Mouse (Mus musculus): ENCODE results near the gene Klc3.

Klc3 gene

GRCm38 (mm10) chr7:19361720-19362119, 42.2 kb downstream of the Klc3 start:
- H3K9me3 ChIP-seq (ENCODE audit: low read length) = no peaks in the 10 kb centered on the region
- peak overlapping the region; percentile 94 for H3K4me3 ChIP-seq (replicated peaks; ENCODE audit: low read length)
- TF ChIP-seq CTCF (conservative IDR thresholded peaks at IDR 0.05; ENCODE audit: low read length) (peak; percentile 91), POU5F1 (IDR thresholded peaks at IDR 0.05; ENCODE audit: borderline replicate concordance, low read length) (no peak)
- no peaks in the 10 kb centered on the region for H3K27me3 ChIP-seq (ENCODE audit: insufficient read depth, low read length)
- peaks cover 29% of the 10 kb centered on the region for H3K36me3 ChIP-seq (ENCODE audit: insufficient read depth, low read length)
- peaks cover 68% of the 10 kb centered on the region for H3K4me1 ChIP-seq (replicated peaks; ENCODE audit: low read depth, low read length)

- no peak for TF ChIP-seq NANOG (IDR thresholded peaks at IDR 0.05; ENCODE audit: borderline replicate concordance, low read length)
- no peak for TF ChIP-seq CTCF (conservative IDR thresholded peaks at IDR 0.05; ENCODE audit: low read length)
- TF ChIP-seq POU5F1 (IDR thresholded peaks at IDR 0.05; ENCODE audit: borderline replicate concordance, low read length) = no peak
- Histone ChIP-seq H3K36me3 (ENCODE audit: insufficient read depth, low read length) (peaks cover 36% of the 10 kb centered on the region), H3K27me3 (ENCODE audit: insufficient read depth, low read length) (no peaks in the 10 kb centered on the region), H3K9me3 (ENCODE audit: low read length) (no peaks in the 10 kb centered on the region), H3K4me1 (replicated peaks; ENCODE audit: low read depth, low read length) (peaks cover 75% of the 10 kb centered on the region), H3K4me3 (replicated peaks; ENCODE audit: low read length) (peak overlapping the region; percentile 94)
Measured at GRCm38 (mm10) chr7:19360944-19361343, 43.0 kb downstream of the Klc3 start.

GRCm38 (mm10) chr7:19359892-19360641, 43.8 kb downstream of the Klc3 start:
- TF ChIP-seq NANOG (IDR thresholded peaks at IDR 0.05; ENCODE audit: borderline replicate concordance, low read length) (no peak), CTCF (conservative IDR thresholded peaks at IDR 0.05; ENCODE audit: low read length) (no peak), POU5F1 (IDR thresholded peaks at IDR 0.05; ENCODE audit: borderline replicate concordance, low read length) (no peak)
- H3K36me3 ChIP-seq (ENCODE audit: insufficient read depth, low read length) = peaks cover 43% of the 10 kb centered on the region

GRCm38 (mm10) chr7:19359299-19359891, 44.5 kb downstream of the Klc3 start, which contains the start of the genes Cd3eap and Ppp1r13l:
Gene Cd3eap, minus strand, starts transcription at chr7:19359483.
Gene Ppp1r13l, plus strand, starts transcription at chr7:19359749.
- Histone ChIP-seq H3K4me1 (replicated peaks; ENCODE audit: low read depth, low read length) (peaks cover 80% of the 10 kb centered on the region), H3K36me3 (ENCODE audit: insufficient read depth, low read length) (peaks cover 47% of the 10 kb centered on the region), H3K27me3 (ENCODE audit: insufficient read depth, low read length) (no peaks in the 10 kb centered on the region), H3K9me3 (ENCODE audit: low read length) (no peaks in the 10 kb centered on the region), H3K4me3 (replicated peaks; ENCODE audit: low read length) (peak within 1 kb of the TSS; percentile 94)
- TF ChIP-seq POU5F1 (IDR thresholded peaks at IDR 0.05; ENCODE audit: borderline replicate concordance, low read length) (no peak), NANOG (IDR thresholded peaks at IDR 0.05; ENCODE audit: borderline replicate concordance, low read length) (no peak), CTCF (conservative IDR thresholded peaks at IDR 0.05; ENCODE audit: low read length) (no peak)

More at GRCm38 (mm10) chr7:19359892-19360641, 43.8 kb downstream of the Klc3 start:
- H3K9me3 ChIP-seq (ENCODE audit: low read length) = no peaks in the 10 kb centered on the region
- H3K27me3 ChIP-seq (ENCODE audit: insufficient read depth, low read length) = no peaks in the 10 kb centered on the region
- peaks cover 77% of the 10 kb centered on the region for H3K4me1 ChIP-seq (replicated peaks; ENCODE audit: low read depth, low read length)
- H3K4me3 ChIP-seq (replicated peaks; ENCODE audit: low read length) = peak overlapping the region; percentile 94

- Histone ChIP-seq H3K4me3 (replicated peaks; ENCODE audit: low read length) (peak overlapping the region; percentile 94), H3K9me3 (ENCODE audit: low read length) (no peaks in the 10 kb centered on the region), H3K27me3 (ENCODE audit: insufficient read depth, low read length) (no peaks in the 10 kb centered on the region), H3K36me3 (ENCODE audit: insufficient read depth, low read length) (peaks cover 49% of the 10 kb centered on the region), H3K4me1 (replicated peaks; ENCODE audit: low read depth, low read length) (peaks cover 78% of the 10 kb centered on the region)
- TF ChIP-seq NANOG (IDR thresholded peaks at IDR 0.05; ENCODE audit: borderline replicate concordance, low read length) (no peak), CTCF (conservative IDR thresholded peaks at IDR 0.05; ENCODE audit: low read length) (no peak)
Measured at GRCm38 (mm10) chr7:19358634-19359033, 45.3 kb downstream of the Klc3 start.

GRCm38 (mm10) chr7:19357381-19358375, 46.2 kb downstream of the Klc3 start:
- H3K4me1 ChIP-seq (replicated peaks; ENCODE audit: low read depth, low read length) = peaks cover 69% of the 10 kb centered on the region
- H3K36me3 ChIP-seq (ENCODE audit: insufficient read depth, low read length) = peaks cover 54% of the 10 kb centered on the region
- no peaks in the 10 kb centered on the region for H3K27me3 ChIP-seq (ENCODE audit: insufficient read depth, low read length)
- peak overlapping the region; percentile 94 for H3K4me3 ChIP-seq (replicated peaks; ENCODE audit: low read length)
- TF ChIP-seq POU5F1 (IDR thresholded peaks at IDR 0.05; ENCODE audit: borderline replicate concordance, low read length) = no peak
- no peak for TF ChIP-seq CTCF (conservative IDR thresholded peaks at IDR 0.05; ENCODE audit: low read length)
- no peak for TF ChIP-seq NANOG (IDR thresholded peaks at IDR 0.05; ENCODE audit: borderline replicate concordance, low read length)
- H3K9me3 ChIP-seq (ENCODE audit: low read length) = no peaks in the 10 kb centered on the region

- Histone ChIP-seq H3K4me1 (replicated peaks; ENCODE audit: low read depth, low read length) (peaks cover 55% of the 10 kb centered on the region), H3K36me3 (ENCODE audit: insufficient read depth, low read length) (peaks cover 67% of the 10 kb centered on the region), H3K9me3 (ENCODE audit: low read length) (no peaks in the 10 kb centered on the region), H3K27me3 (ENCODE audit: insufficient read depth, low read length) (no peaks in the 10 kb centered on the region), H3K4me3 (replicated peaks; ENCODE audit: low read length) (peak overlapping the region; percentile 41)
- TF ChIP-seq NANOG (IDR thresholded peaks at IDR 0.05; ENCODE audit: borderline replicate concordance, low read length) (no peak), POU5F1 (IDR thresholded peaks at IDR 0.05; ENCODE audit: borderline replicate concordance, low read length) (no peak), CTCF (conservative IDR thresholded peaks at IDR 0.05; ENCODE audit: low read length) (no peak)
Measured at GRCm38 (mm10) chr7:19356311-19356710, 47.6 kb downstream of the Klc3 start.

- Histone ChIP-seq H3K4me3 (replicated peaks; ENCODE audit: low read length) (no peak overlapping the region), H3K9me3 (ENCODE audit: low read length) (no peaks in the 10 kb centered on the region), H3K36me3 (ENCODE audit: insufficient read depth, low read length) (peaks cover 77% of the 10 kb centered on the region), H3K27me3 (ENCODE audit: insufficient read depth, low read length) (no peaks in the 10 kb centered on the region), H3K4me1 (replicated peaks; ENCODE audit: low read depth, low read length) (peaks cover 54% of the 10 kb centered on the region)
- TF ChIP-seq NANOG (IDR thresholded peaks at IDR 0.05; ENCODE audit: borderline replicate concordance, low read length) (no peak), CTCF (conservative IDR thresholded peaks at IDR 0.05; ENCODE audit: low read length) (no peak), POU5F1 (IDR thresholded peaks at IDR 0.05; ENCODE audit: borderline replicate concordance, low read length) (no peak)
Measured at GRCm38 (mm10) chr7:19354991-19355390, 48.9 kb downstream of the Klc3 start.
